Mouse (Mus musculus): Measurements from ENCODE around the gene Pbrm1. TPM values are rescaled to one million over a fixed set of nuclear protein-coding genes. Genes with fewer than 3 reads are reported as not detected.

Gene Pbrm1
- polyA plus RNA-seq (2016; fragmentation: Nextera tagmentation; extraction: Ambion mirVana) = 121 and 132 TPM in 2 replicates

GRCm38 (mm10) chr14:31018860-31019291 is at the start of gene Pbrm1, which contains the start of gene Gnl3:
TSS of gene Pbrm1 (plus strand) at chr14:31019138.
TSS of gene Gnl3 (minus strand) at chr14:31019152.
- Histone ChIP-seq H3K4me3 (peak within 1 kb of the TSS; percentile 86), H3K4me1 (peaks cover 17% of the 10 kb centered on the region), H3K27me3 (ENCODE audit: insufficient read depth, poor library complexity, severe bottlenecking) (no peaks in the 10 kb centered on the region), H3K36me3 (peaks cover 62% of the 10 kb centered on the region), H3K9me3 (no peaks in the 10 kb centered on the region), H3K27ac (peak within 1 kb of the TSS; percentile 99)
- peak; percentile 98 for DNase-seq (ENCODE audit: low spot score)
- WGBS = under 1% methylated on average over 53 of the region's 53 CpGs

DNA sequence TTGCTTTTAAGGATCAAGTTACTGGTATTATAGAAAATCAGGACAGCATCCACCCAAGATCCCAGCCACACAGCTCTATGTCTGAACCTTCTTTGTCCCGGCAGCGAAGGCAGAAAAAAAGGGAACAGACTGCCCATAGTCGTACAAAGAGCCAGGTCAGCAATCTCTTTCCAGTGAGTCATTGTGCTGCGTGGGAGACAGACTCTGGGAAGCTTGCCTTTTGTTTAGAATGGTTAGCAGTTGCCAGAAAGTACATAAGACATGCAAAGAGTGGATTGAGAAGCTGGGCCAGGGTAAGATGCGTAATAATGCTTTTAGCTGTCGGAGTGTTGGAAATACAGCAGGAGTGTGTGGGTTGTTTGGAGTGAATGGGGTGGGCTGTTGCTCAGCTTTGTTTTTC is 44.7 kb upstream of the Pbrm1 start:
- Histone ChIP-seq H3K36me3 (peaks cover 17% of the 10 kb centered on the region), H3K27me3 (ENCODE audit: insufficient read depth, poor library complexity, severe bottlenecking) (no peaks in the 10 kb centered on the region), H3K4me1 (no peaks in the 10 kb centered on the region), H3K9me3 (no peaks in the 10 kb centered on the region), H3K4me3 (no peak overlapping the region), H3K27ac (no peak overlapping the region)
- DNase-seq (ENCODE audit: low spot score) = no peak
- whole genome bisulfite sequencing = 78% methylated on average over 6 of the region's 6 CpGs

DNA sequence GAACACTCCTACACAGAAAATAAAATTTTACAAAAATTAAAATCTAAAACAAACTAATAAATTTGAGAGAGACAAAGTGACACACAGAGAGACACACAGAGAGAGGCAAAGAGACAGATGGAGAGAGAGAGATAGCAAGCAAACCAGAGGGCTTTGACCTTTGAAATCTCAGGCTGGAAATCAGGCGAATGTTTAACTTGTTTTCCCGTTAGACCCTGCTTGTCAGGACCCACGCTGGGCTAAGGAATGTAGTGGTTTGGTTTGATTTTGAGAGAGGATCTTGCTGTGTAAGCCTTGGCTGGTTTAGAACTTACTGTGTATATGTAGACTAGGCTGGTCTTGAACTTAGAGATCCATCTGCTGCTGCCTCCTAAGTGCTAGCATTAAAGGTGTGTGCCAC is 42.7 kb upstream of the Pbrm1 start:
- Histone ChIP-seq H3K27ac (no peak overlapping the region), H3K4me3 (no peak overlapping the region), H3K27me3 (ENCODE audit: insufficient read depth, poor library complexity, severe bottlenecking) (no peaks in the 10 kb centered on the region), H3K9me3 (no peaks in the 10 kb centered on the region), H3K4me1 (no peaks in the 10 kb centered on the region), H3K36me3 (peaks cover 13% of the 10 kb centered on the region; the same call in 1 of the 2 replicates)
- 85% methylated on average over 3 of the region's 3 CpGs for WGBS
- DNase-seq (ENCODE audit: low spot score) = no peak

DNA sequence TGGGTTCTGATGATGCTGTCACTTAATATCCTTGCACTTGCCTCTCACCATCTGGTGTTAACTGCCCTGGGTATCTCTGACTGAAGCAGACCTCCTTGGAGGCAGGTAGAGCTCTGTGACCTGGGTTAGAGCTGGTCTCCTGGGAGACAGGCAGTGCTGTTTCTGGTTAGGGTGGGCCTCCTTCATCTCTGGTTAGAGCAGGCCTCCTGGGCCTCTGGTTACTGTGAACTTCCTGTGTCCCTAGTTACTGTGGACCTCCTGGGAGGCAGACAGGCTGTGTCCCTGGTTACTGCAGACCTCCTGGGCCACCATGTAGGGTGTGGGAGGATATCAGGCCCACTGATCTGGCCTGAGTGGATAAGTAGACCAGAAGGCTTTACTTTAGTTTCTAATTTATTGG is 22.5 kb upstream of the Pbrm1 start:
- no peak overlapping the region for H3K27ac ChIP-seq
- H3K4me3 ChIP-seq = no peak overlapping the region
- no peaks in the 10 kb centered on the region for H3K27me3 ChIP-seq (ENCODE audit: insufficient read depth, poor library complexity, severe bottlenecking)

GRCm38 (mm10) chr14:31000356-31000755 is 18.6 kb upstream of the Pbrm1 start:
- Histone ChIP-seq H3K27ac (peak overlapping the region; percentile 98; the same call in 1 of the 2 replicates), H3K9me3 (no peaks in the 10 kb centered on the region), H3K36me3 (peaks cover 9% of the 10 kb centered on the region), H3K27me3 (ENCODE audit: insufficient read depth, poor library complexity, severe bottlenecking) (no peaks in the 10 kb centered on the region), H3K4me1 (peaks cover 12% of the 10 kb centered on the region), H3K4me3 (peak overlapping the region; percentile 92)
- 62% methylated on average over 10 of the region's 10 CpGs for WGBS
- no peak for DNase-seq (ENCODE audit: low spot score)

More for the DNA sequence above, 22.5 kb upstream of the Pbrm1 start:
- DNase-seq (ENCODE audit: low spot score) = no peak
- Histone ChIP-seq H3K4me1 (peaks cover 8% of the 10 kb centered on the region; the same call in 1 of the 2 replicates), H3K36me3 (peaks cover 6% of the 10 kb centered on the region), H3K9me3 (no peaks in the 10 kb centered on the region)

- DNase-seq (ENCODE audit: low spot score) = no peak
- peaks cover 9% of the 10 kb centered on the region for H3K36me3 ChIP-seq
- H3K9me3 ChIP-seq = no peaks in the 10 kb centered on the region
- H3K27ac ChIP-seq = peak overlapping the region; percentile 98
- H3K27me3 ChIP-seq (ENCODE audit: insufficient read depth, poor library complexity, severe bottlenecking) = no peaks in the 10 kb centered on the region
- H3K4me1 ChIP-seq = peaks cover 12% of the 10 kb centered on the region
- under 1% methylated on average over 21 of the region's 21 CpGs for WGBS
- peak overlapping the region; percentile 92 for H3K4me3 ChIP-seq
Observed at GRCm38 (mm10) chr14:31000816-31001306, 18.1 kb upstream of the Pbrm1 start.

DNA sequence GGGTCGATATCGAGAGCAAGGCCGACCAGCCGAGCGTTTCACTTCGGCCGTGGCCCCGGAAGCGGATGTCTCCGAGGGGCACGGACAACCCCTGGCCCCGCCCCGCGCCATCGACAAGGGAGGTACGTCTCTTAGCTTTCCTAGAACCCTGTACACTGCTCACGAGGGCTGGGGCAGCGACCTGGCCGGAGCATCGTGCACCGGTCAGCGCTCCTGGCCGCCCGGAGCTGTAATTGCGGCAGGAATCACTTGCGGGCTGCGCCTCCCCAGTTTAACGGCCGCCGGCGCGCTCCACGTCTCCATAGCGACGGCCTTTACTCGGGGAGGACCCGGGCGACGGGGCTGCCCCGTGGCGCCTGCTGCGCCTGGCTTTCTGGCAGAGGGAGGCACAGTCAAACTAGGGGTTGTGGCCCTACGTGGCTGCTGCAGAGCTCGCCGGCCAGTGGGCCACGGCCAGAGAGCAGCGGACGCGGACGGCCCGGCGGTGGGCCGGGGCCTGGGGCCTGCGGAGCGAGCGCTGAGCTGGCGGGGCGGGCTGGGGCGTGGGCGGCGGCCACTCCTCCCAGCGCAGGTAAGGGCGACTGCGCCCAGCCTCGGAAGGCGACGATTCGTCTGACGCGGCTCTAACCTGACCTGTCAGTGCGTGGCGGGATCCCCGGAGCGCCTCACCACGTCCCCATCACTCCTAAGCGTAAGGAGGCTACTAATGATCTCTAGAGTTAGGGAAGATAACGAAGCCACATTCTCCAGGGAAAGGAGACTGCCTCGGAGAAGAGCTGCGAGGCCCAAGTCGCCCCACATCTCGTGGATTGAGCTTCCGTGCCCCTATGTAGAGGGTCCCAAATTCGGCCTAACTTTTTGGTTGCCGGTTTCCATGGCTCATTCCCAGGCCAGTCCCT is 17.4 kb upstream of the Pbrm1 start, which contains the start of the genes Glt8d1 and Spcs1:
Gene Glt8d1, plus strand, starts transcription at position 94 of the 899 bp plus-strand sequence.
Gene Spcs1, minus strand, starts transcription at position 366 of the 899 bp plus-strand sequence.
- H3K4me3 ChIP-seq = peak within 1 kb of the TSS; percentile 92
- WGBS = under 1% methylated on average over 84 of the region's 84 CpGs
- peak; percentile 94 for DNase-seq (ENCODE audit: low spot score)

DNA sequence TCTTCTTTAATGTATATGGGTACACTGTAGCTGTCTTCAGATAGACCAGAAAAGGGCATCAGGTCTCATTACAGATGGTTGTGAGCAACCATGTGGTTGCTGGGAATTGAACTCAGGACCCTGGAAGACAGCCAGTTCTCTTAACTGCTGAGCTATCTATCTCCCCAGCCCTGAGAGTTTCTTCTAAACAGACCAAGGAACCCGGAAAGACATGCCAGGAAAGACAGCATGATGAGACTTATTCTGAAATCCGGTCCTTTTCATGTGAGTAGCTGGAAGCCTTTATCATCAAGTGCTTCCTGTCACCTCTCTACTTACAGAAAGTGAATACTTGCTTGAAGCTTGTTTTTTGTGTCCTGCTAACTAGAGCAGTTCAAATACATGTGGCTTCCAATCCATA is 14.4 kb upstream of the Pbrm1 start:
- DNase-seq (ENCODE audit: low spot score) = no peak
- peaks cover 29% of the 10 kb centered on the region for H3K36me3 ChIP-seq
- 62% methylated on average over 2 of the region's 2 CpGs for WGBS
- H3K27me3 ChIP-seq (ENCODE audit: insufficient read depth, poor library complexity, severe bottlenecking) = no peaks in the 10 kb centered on the region
- no peaks in the 10 kb centered on the region for H3K9me3 ChIP-seq
- H3K4me3 ChIP-seq = no peak overlapping the region
- H3K4me1 ChIP-seq = peaks cover 12% of the 10 kb centered on the region
- H3K27ac ChIP-seq = no peak overlapping the region

More for the DNA sequence above, 17.4 kb upstream of the Pbrm1 start, which contains the start of the genes Glt8d1 and Spcs1:
- Histone ChIP-seq H3K27me3 (ENCODE audit: insufficient read depth, poor library complexity, severe bottlenecking) (no peaks in the 10 kb centered on the region), H3K9me3 (no peaks in the 10 kb centered on the region), H3K36me3 (peaks cover 10% of the 10 kb centered on the region), H3K4me1 (peaks cover 12% of the 10 kb centered on the region), H3K27ac (peak within 1 kb of the TSS; percentile 98)

GRCm38 (mm10) chr14:31006779-31007178 is 12.2 kb upstream of the Pbrm1 start:
- Histone ChIP-seq H3K9me3 (no peaks in the 10 kb centered on the region), H3K4me3 (no peak overlapping the region), H3K4me1 (peaks cover 5% of the 10 kb centered on the region), H3K27ac (no peak overlapping the region), H3K27me3 (ENCODE audit: insufficient read depth, poor library complexity, severe bottlenecking) (no peaks in the 10 kb centered on the region), H3K36me3 (peaks cover 48% of the 10 kb centered on the region)
- WGBS = 74% methylated on average over 5 of the region's 5 CpGs
- DNase-seq (ENCODE audit: low spot score) = no peak

GRCm38 (mm10) chr14:31011588-31011987 is 7.3 kb upstream of the Pbrm1 start:
- Histone ChIP-seq H3K4me1 (no peaks in the 10 kb centered on the region), H3K4me3 (no peak overlapping the region), H3K27me3 (ENCODE audit: insufficient read depth, poor library complexity, severe bottlenecking) (no peaks in the 10 kb centered on the region), H3K27ac (no peak overlapping the region), H3K36me3 (peaks cover 95% of the 10 kb centered on the region), H3K9me3 (no peaks in the 10 kb centered on the region)
- no peak for DNase-seq (ENCODE audit: low spot score)
- WGBS = 90% methylated on average over 3 of the region's 3 CpGs

GRCm38 (mm10) chr14:31013928-31014327 is 5.0 kb upstream of the Pbrm1 start:
- Histone ChIP-seq H3K36me3 (peaks cover 89% of the 10 kb centered on the region), H3K4me3 (no peak overlapping the region), H3K4me1 (peaks cover 8% of the 10 kb centered on the region), H3K27ac (no peak overlapping the region), H3K9me3 (no peaks in the 10 kb centered on the region), H3K27me3 (ENCODE audit: insufficient read depth, poor library complexity, severe bottlenecking) (no peaks in the 10 kb centered on the region)
- WGBS = 91% methylated on average over 2 of the region's 2 CpGs
- no peak for DNase-seq (ENCODE audit: low spot score)

- Histone ChIP-seq H3K9me3 (no peaks in the 10 kb centered on the region), H3K27me3 (ENCODE audit: insufficient read depth, poor library complexity, severe bottlenecking) (no peaks in the 10 kb centered on the region), H3K36me3 (peaks cover 69% of the 10 kb centered on the region), H3K4me3 (no peak overlapping the region), H3K4me1 (peaks cover 17% of the 10 kb centered on the region), H3K27ac (no peak overlapping the region)
- WGBS = 48% methylated on average over 1 of the region's 1 CpGs
- no peak for DNase-seq (ENCODE audit: low spot score)
Observed at GRCm38 (mm10) chr14:31016063-31016462, 2.9 kb upstream of the Pbrm1 start.

DNA sequence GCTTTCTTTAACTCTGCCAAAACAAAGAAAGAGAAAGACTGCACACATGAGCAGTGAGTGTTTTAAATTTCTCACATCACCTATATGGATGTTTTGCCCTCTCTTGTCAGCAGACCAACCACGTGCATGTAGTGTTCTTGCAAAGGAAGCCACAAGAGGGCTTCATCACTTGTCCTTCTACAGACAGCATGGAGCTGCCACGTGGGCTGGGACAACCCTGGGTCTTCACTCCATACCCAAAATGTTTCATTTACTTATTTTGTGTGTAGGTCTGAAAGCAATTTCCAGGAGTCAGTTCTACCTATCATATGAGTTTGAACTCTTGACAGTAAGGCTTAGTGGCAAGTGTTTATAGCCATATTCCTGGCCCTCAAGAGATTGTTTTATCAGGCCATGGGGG is 1.1 kb upstream of the Pbrm1 start:
- Histone ChIP-seq H3K9me3 (no peaks in the 10 kb centered on the region), H3K4me1 (peaks cover 17% of the 10 kb centered on the region), H3K36me3 (peaks cover 62% of the 10 kb centered on the region), H3K4me3 (peak overlapping the region; percentile 86), H3K27me3 (ENCODE audit: insufficient read depth, poor library complexity, severe bottlenecking) (no peaks in the 10 kb centered on the region), H3K27ac (peak overlapping the region; percentile 99)
- 0% methylated on average over 2 of the region's 2 CpGs for WGBS
- no peak for DNase-seq (ENCODE audit: low spot score)

Data from heart, embryonic 10.5 days (tissue).